Mouse (Mus musculus): Measurements from ENCODE around the gene Vti1a.

Vti1a gene

DNA sequence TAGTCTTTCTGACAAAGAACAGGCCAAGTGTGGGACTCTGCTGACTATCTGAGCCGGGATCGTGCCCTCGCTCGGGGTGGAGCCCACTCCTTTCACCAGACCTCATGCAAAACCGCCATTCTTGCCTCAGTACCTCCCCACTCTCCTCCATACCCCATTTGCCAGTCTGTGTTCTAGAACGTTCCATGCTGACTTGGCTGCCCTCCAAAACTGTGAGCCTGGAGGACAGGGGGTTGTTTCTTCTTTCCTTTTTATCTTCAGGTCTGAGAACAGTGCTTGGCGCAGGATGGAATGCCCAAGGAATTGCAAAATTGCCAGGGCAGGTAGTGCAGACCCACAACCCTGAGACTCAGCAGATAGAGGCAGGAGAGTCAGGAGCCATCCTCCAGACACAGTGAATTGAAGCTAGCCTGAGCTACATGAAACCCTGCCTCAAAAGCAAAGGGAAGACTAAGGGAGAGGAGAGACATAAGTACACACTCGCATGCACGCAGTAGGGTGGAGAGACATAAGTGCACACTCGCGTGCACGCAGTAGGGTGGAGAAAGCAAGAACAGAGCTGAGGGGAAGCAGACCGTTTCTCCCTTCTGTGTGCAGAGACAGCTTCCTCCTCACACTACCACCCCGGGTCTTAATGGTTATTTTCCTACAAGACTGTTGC lies 246.5 kb downstream of the Vti1a start:
- DNase-seq (ENCODE audit: low spot score), result no peak

- DNase-seq (ENCODE audit: low spot score), result peak; percentile 64
Observed at GRCm38 (mm10) chr19:55563148-55563651, 247.1 kb downstream of the Vti1a start.

DNA sequence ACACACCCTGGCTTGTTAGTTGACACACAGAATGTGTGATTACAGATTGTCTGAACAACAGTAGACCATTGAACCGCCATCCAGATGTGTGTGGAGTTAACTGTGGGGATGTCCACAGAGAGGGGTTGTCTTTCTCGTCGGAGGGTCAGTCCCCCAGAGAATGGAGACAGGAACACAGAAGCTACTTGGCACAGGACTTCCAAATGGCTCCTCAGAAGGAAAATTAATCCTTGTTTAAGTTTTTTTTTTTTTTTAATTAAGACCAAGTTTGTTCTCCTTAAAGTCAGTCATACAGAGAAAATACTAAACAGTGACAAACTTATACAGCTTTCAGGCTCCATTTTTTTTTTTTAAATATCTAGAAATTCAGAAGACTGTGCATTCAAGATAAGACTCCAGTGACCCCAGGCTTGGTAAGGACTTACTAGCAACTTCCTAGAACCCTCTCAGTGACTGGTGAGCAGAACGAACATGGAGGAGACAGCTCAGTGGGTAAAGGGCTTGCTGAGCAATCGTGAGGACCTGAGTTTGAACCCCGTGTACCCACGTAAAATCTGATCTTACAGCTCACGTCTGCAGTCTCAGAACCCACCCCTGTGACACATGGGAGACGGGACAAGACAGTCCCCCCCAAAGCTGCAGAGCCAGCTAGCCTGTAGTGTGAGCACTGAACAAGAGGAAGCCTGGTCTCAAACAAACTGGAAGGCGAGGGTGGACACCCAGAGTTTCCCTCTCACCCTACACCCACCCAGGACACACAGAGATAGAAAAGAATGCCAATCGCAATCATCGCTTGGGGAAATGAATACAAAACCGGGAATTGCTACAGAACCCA lies 248.2 kb downstream of the Vti1a start:
- DNase-seq (ENCODE audit: low spot score), result no peak

DNA sequence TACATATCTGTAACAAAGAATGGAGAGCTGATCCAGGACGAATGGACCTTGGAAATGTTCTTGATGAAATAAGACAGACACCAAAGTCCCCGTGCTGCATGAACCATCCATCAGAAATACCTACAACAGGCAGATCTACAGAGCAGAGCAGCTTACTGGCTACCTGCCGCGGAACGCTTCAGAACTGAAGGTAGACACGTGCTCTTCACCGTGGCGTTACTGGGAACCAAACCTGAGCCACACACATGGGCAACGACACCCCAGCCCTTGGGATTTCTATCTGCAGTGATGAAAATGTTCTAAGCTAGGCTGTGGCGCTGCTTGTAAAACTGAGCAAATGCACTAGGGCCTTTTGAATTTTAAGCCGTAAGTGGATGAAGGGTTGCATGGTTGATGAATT lies 249.0 kb downstream of the Vti1a start:
- DNase-seq (ENCODE audit: low spot score), result no peak

GRCm38 (mm10) chr19:55565523-55566369 lies 249.7 kb downstream of the Vti1a start:
- DNase-seq (ENCODE audit: low spot score), result no peak

DNA sequence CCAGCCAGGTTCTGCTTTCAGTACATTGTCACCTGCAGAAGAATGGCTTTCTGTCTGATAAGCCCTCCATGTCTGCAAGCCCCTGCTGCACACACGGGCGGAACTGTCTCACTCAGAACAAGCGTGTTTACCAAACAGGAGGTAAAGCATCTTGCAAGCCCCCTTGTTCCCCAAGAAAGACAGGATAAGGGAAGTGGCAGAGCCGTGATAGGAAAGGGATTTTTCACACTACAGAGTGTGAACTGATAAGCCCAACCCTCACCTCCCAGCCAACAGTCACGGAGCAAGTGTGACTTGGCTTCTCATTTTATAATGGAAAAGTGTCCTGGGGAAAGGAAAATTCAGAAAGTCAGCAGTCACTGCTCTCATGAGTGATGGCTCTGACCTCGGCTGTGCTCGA lies 253.0 kb downstream of the Vti1a start:
- no peak for DNase-seq (ENCODE audit: low spot score)

GRCm38 (mm10) chr19:55569894-55570293 lies 253.8 kb downstream of the Vti1a start:
- no peak for DNase-seq (ENCODE audit: low spot score)

GRCm38 (mm10) chr19:55570520-55571296 lies 254.6 kb downstream of the Vti1a start:
- no peak for DNase-seq (ENCODE audit: low spot score)

GRCm38 (mm10) chr19:55571486-55571885 lies 255.4 kb downstream of the Vti1a start:
- no peak for DNase-seq (ENCODE audit: low spot score)

GRCm38 (mm10) chr19:55577306-55578042 lies 261.4 kb downstream of the Vti1a start:
- DNase-seq (ENCODE audit: low spot score), result no peak

- no peak for DNase-seq (ENCODE audit: low spot score)
Observed at GRCm38 (mm10) chr19:55578094-55579085, 262.3 kb downstream of the Vti1a start.

DNA sequence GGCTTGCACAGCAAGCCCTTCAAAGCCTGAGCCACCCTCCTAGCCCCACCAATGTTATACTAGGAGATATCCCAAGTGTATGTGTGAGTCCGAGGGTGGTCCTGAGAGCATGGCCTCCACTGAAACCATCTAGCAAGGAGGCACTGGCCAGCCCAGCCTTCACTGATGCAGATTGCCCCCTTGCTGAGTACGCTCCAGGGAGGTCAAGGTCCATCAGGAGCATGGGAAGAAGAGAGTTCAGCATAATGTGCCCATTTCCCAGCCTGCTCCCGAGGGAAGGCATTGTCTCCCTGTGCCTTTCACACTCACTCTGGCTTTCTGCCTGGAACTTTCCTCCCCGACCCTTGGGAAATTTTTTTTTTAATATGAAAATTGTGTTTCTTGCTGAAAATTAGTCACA lies 263.2 kb downstream of the Vti1a start:
- DNase-seq (ENCODE audit: low spot score), result peak; percentile 41

DNA sequence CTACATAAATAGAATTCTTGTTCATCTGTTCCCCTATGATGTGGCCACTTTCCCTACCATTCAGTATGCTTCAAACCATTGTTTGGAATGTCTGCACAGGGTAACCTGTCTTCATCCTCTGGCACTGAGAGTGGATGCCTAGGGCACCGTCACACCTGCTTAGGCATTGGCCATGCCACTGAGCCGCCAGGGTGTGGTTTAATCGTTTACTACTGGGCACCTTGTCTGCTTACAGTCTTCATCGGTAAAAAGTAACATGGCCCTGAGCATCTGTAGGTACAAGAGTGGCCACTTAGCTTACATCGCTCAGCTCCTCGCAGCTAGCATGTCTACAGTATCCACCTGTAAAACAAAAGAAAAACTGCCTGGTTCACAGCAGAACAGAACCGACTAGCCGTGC lies 264.1 kb downstream of the Vti1a start:
- DNase-seq (ENCODE audit: low spot score), result no peak

GRCm38 (mm10) chr19:55580667-55581066 lies 264.6 kb downstream of the Vti1a start:
- DNase-seq (ENCODE audit: low spot score), result no peak

- no peak for DNase-seq (ENCODE audit: low spot score)
Observed at GRCm38 (mm10) chr19:55582896-55583653, 267.0 kb downstream of the Vti1a start.

- DNase-seq (ENCODE audit: low spot score), result no peak
Observed at GRCm38 (mm10) chr19:55585270-55586224, 269.5 kb downstream of the Vti1a start.

DNA sequence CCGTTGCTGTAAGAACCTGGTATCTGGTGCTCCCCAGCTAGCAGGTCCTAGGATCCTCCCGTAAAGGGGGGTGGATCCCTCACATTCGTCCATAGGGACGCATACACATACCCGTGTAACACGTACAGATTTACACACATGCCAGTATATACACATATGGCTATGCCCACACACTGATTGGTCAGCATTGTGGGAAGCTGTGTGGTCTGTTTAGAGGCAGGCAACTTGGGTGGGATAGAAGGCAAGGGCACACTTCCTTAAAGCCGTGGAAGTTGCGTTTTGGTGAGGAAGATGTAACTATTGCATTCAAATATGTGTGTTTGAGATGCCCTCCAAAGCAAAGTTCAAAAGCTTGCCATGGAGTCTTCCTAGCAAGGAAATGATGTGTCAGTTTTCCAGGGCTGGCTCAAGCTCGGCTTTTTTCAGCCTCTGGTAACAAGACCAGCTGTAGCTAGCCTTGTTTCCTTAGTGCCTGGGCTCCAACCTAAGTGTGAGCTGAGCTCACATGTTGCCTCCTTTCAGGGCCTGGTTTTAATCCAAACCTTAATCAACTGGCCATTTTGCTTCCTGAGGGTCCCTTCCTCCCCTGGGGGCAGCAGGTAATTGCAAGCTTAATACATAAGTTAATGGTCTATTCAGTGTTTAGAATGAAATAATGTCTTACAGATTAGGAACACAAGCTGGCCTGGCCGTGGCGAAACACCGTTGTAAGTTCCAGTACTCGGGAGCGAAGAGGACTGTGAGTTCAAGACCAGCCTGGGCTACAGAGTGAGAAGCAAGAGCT lies 271.7 kb downstream of the Vti1a start:
- DNase-seq (ENCODE audit: low spot score), result no peak
